ENCODE assay signal across 30 mouse cellular contexts in the genomic region with DNA sequence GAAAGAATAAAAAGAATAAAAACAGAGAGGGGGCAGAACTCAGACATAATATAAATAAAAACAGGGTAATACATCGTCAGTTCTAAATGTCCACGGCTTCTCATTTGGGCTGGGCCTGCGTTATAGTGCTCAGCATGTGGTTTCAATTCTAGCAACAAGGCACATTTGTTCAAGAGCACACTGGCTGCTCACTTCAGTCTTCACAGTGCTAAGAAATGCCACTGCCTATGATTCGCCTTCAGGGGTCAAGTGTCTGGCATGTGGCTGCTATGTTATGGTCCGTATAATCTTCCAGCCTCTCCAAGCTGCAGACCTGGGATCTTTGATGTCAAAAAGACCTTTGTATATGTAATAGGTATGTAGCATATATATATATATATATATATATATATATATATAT.
A peak's percentile ranks its signal among the peaks of the same experiment; 100 is the strongest.
DNase-seq lines count a peak whose midpoint lies in the region; ATAC-seq and TF ChIP-seq lines count a peak whose summit lies in the region.
"Had no signal": no experiment of that assay in that cellular context is flagged by ENCODE, and none has a peak within 500 bp of the region (broad histone marks: within the 10 kb centered on the region; RNA-seq: fewer than 3 reads in every experiment).

No protein-coding gene starts in this region.

- TF ChIP-seq EP300 in liver, postnatal 0 days (IDR thresholded peaks at IDR 0.05; ENCODE audit: low read depth) = no peak

- no peaks in the 10 kb centered on the region for H3K9me3 ChIP-seq in hindbrain, embryonic 10.5 days
- no peaks in the 10 kb centered on the region for H3K9me3 ChIP-seq in hindbrain, embryonic 16.5 days (ENCODE audit: control insufficient read depth, low read length)
- H3K9me3 ChIP-seq in embryonic facial prominence, embryonic 11.5 days (replicated peaks; ENCODE audit: control insufficient read depth, low read length) = no peaks in the 10 kb centered on the region
- no peaks in the 10 kb centered on the region for H3K9me3 ChIP-seq in limb, embryonic 10.5 days (replicated peaks)
- no peaks in the 10 kb centered on the region for H3K9me3 ChIP-seq in liver, postnatal 0 days (ENCODE audit: low read length)
- H3K9me3 ChIP-seq in intestine, embryonic 15.5 days = no peaks in the 10 kb centered on the region
- H3K9me3 ChIP-seq: heart, embryonic 12.5 days; kidney, embryonic 15.5 days; liver, embryonic 15.5 days; midbrain, embryonic 15.5 days; neural tube, embryonic 15.5 days had no signal

- WGBS in hindbrain, embryonic 10.5 days = 64% methylated on average over 5 of the region's 5 CpGs
- 70% methylated on average over 5 of the region's 5 CpGs for WGBS in hindbrain, embryonic 16.5 days
- WGBS in embryonic facial prominence, embryonic 11.5 days = 31% methylated on average over 5 of the region's 5 CpGs
- WGBS in limb, embryonic 10.5 days = 33% methylated on average over 5 of the region's 5 CpGs
- WGBS in liver, postnatal 0 days (ENCODE audit: insufficient replicate concordance) = 83% methylated on average over 5 of the region's 5 CpGs
- WGBS in intestine, embryonic 15.5 days = 76% methylated on average over 5 of the region's 5 CpGs

- no peak for ATAC-seq in hindbrain, embryonic 16.5 days
- no peak for ATAC-seq in embryonic facial prominence, embryonic 11.5 days (replicated peaks; ENCODE audit: insufficient number of reproducible peaks, low FRiP score, low TSS enrichment, low read depth)
- no peak for ATAC-seq in liver, postnatal 0 days
- no peak for ATAC-seq in intestine, embryonic 15.5 days
- ATAC-seq: forebrain, embryonic 14.5 days; inflammation-experienced regulatory T-cells, adult 6 months; midbrain, embryonic 15.5 days had no signal

- no peak overlapping the region for H3K4me3 ChIP-seq in hindbrain, embryonic 10.5 days
- H3K4me3 ChIP-seq in hindbrain, embryonic 16.5 days (ENCODE audit: low read length) = no peak overlapping the region
- H3K4me3 ChIP-seq in embryonic facial prominence, embryonic 11.5 days (ENCODE audit: low read depth, low read length) = no peak overlapping the region
- H3K4me3 ChIP-seq in limb, embryonic 10.5 days = no peak overlapping the region
- H3K4me3 ChIP-seq in liver, postnatal 0 days (ENCODE audit: low read depth, low read length) = no peak overlapping the region
- no peak overlapping the region for H3K4me3 ChIP-seq in intestine, embryonic 15.5 days (replicated peaks)
- H3K4me3 ChIP-seq: heart, adult 2 months; heart, embryonic 12.5 days; kidney, embryonic 15.5 days; layer of hippocampus, adult 2 months; left cerebral cortex, adult 2 months; liver, embryonic 15.5 days; megakaryocyte, embryonic 14.5 days; midbrain, embryonic 15.5 days; neural tube, embryonic 15.5 days had no signal

- H3K27me3 ChIP-seq in hindbrain, embryonic 10.5 days (ENCODE audit: insufficient read depth, poor library complexity, severe bottlenecking) = no peaks in the 10 kb centered on the region
- H3K27me3 ChIP-seq in hindbrain, embryonic 16.5 days (replicated peaks; ENCODE audit: control insufficient read depth, insufficient read depth, low read length) = no peaks in the 10 kb centered on the region
- no peaks in the 10 kb centered on the region for H3K27me3 ChIP-seq in embryonic facial prominence, embryonic 11.5 days (ENCODE audit: control insufficient read depth, insufficient read depth, low read length)
- H3K27me3 ChIP-seq in limb, embryonic 10.5 days (ENCODE audit: low read depth, poor library complexity, severe bottlenecking) = no peaks in the 10 kb centered on the region
- no peaks in the 10 kb centered on the region for H3K27me3 ChIP-seq in liver, postnatal 0 days (ENCODE audit: insufficient read depth, low read length)
- no peaks in the 10 kb centered on the region for H3K27me3 ChIP-seq in intestine, embryonic 15.5 days (replicated peaks)
- H3K27me3 ChIP-seq: heart, embryonic 12.5 days; kidney, embryonic 15.5 days; liver, embryonic 15.5 days; megakaryocyte, embryonic 14.5 days; midbrain, embryonic 15.5 days; neural tube, embryonic 15.5 days had no signal

- H3K4me1 ChIP-seq in hindbrain, embryonic 10.5 days (replicated peaks) = no peaks in the 10 kb centered on the region
- no peaks in the 10 kb centered on the region for H3K4me1 ChIP-seq in hindbrain, embryonic 16.5 days (ENCODE audit: control insufficient read depth, insufficient read depth, low read depth, low read length)
- H3K4me1 ChIP-seq in embryonic facial prominence, embryonic 11.5 days (ENCODE audit: control insufficient read depth, insufficient read depth, low read length) = no peaks in the 10 kb centered on the region; the same call in 1 of the 2 replicates
- peaks cover 21% of the 10 kb centered on the region for H3K4me1 ChIP-seq in limb, embryonic 10.5 days
- no peaks in the 10 kb centered on the region for H3K4me1 ChIP-seq in liver, postnatal 0 days (ENCODE audit: insufficient read depth)
- no peaks in the 10 kb centered on the region for H3K4me1 ChIP-seq in intestine, embryonic 15.5 days (replicated peaks)
- H3K4me1 ChIP-seq: heart, embryonic 12.5 days; kidney, embryonic 15.5 days; liver, embryonic 15.5 days; megakaryocyte, embryonic 14.5 days; midbrain, embryonic 15.5 days; neural tube, embryonic 15.5 days had no signal

- no peak overlapping the region for H3K4me2 ChIP-seq in hindbrain, embryonic 16.5 days (ENCODE audit: low read length)
- no peak overlapping the region for H3K4me2 ChIP-seq in embryonic facial prominence, embryonic 11.5 days (ENCODE audit: low read depth, low read length)
- H3K4me2 ChIP-seq in liver, postnatal 0 days (ENCODE audit: low read depth, low read length) = no peak overlapping the region
- H3K4me2 ChIP-seq in intestine, embryonic 15.5 days (replicated peaks) = no peak overlapping the region
- H3K4me2 ChIP-seq: heart, embryonic 12.5 days; hindbrain, embryonic 14.5 days; kidney, embryonic 15.5 days; liver, embryonic 15.5 days; midbrain, embryonic 15.5 days; neural tube, embryonic 15.5 days had no signal

- TF ChIP-seq CTCF in liver, postnatal 0 days (IDR thresholded peaks at IDR 0.05; ENCODE audit: low read depth) = no peak

- DNase-seq in hindbrain, embryonic 10.5 days (ENCODE audit: low spot score) = peak; percentile 6
- DNase-seq in embryonic facial prominence, embryonic 11.5 days (ENCODE audit: low spot score) = peak; percentile 82
- peak; percentile 35 for DNase-seq in limb, embryonic 10.5 days (ENCODE audit: low spot score)
- DNase-seq in liver, postnatal 0 days = no peak
- DNase-seq in kidney, postnatal 36 days = no peak
- DNase-seq: adrenal gland, postnatal 14 days; cerebellum, adult 11-12 months; cerebellum, adult 9-11 months; gastrocnemius, postnatal 25 days; heart, adult 2 months; heart, postnatal 4 days; kidney, adult 18-20 months; kidney, postnatal 25 days; lung, postnatal 36 days; right cerebral cortex, adult 18-20 months; thymus, postnatal 4 days had no signal

- no peak overlapping the region for H3K9ac ChIP-seq in hindbrain, embryonic 16.5 days (ENCODE audit: low read depth, low read length)
- no peak overlapping the region for H3K9ac ChIP-seq in embryonic facial prominence, embryonic 11.5 days (replicated peaks; ENCODE audit: low read length)
- no peak overlapping the region for H3K9ac ChIP-seq in liver, postnatal 0 days (replicated peaks)
- no peak overlapping the region for H3K9ac ChIP-seq in intestine, embryonic 15.5 days
- H3K9ac ChIP-seq: heart, embryonic 12.5 days; hindbrain, embryonic 14.5 days; kidney, embryonic 15.5 days; liver, embryonic 15.5 days; midbrain, embryonic 15.5 days; neural tube, embryonic 15.5 days had no signal

- H3K27ac ChIP-seq in hindbrain, embryonic 10.5 days = no peak overlapping the region
- no peak overlapping the region for H3K27ac ChIP-seq in hindbrain, embryonic 16.5 days (ENCODE audit: low read depth, low read length)
- H3K27ac ChIP-seq in embryonic facial prominence, embryonic 11.5 days (replicated peaks; ENCODE audit: low read depth, low read length) = no peak overlapping the region
- H3K27ac ChIP-seq in limb, embryonic 10.5 days = no peak overlapping the region
- no peak overlapping the region for H3K27ac ChIP-seq in liver, postnatal 0 days (ENCODE audit: low read depth)
- H3K27ac ChIP-seq in intestine, embryonic 15.5 days = no peak overlapping the region
- H3K27ac ChIP-seq: heart, adult 2 months; hindbrain, embryonic 14.5 days; kidney, embryonic 15.5 days; layer of hippocampus, adult 2 months; left cerebral cortex, adult 2 months; liver, embryonic 15.5 days; midbrain, embryonic 15.5 days; neural tube, embryonic 15.5 days; stomach, postnatal 0 days had no signal

- H3K36me3 ChIP-seq in hindbrain, embryonic 10.5 days = no peaks in the 10 kb centered on the region
- no peaks in the 10 kb centered on the region for H3K36me3 ChIP-seq in hindbrain, embryonic 16.5 days (ENCODE audit: control insufficient read depth, insufficient read depth, low read length)
- H3K36me3 ChIP-seq in embryonic facial prominence, embryonic 11.5 days (replicated peaks; ENCODE audit: control insufficient read depth, insufficient read depth, low read depth, low read length) = no peaks in the 10 kb centered on the region
- H3K36me3 ChIP-seq in limb, embryonic 10.5 days = no peaks in the 10 kb centered on the region
- no peaks in the 10 kb centered on the region for H3K36me3 ChIP-seq in liver, postnatal 0 days (replicated peaks; ENCODE audit: insufficient read depth, low read length)
- H3K36me3 ChIP-seq in intestine, embryonic 15.5 days = no peaks in the 10 kb centered on the region
- H3K36me3 ChIP-seq: heart, embryonic 12.5 days; kidney, embryonic 15.5 days; liver, embryonic 15.5 days; midbrain, embryonic 15.5 days; neural tube, embryonic 15.5 days had no signal

Comparison
In these comparisons a context has a peak if more than half of its experiments do, and no peak if none do; other contexts are left out.
1. DNase-seq: peak in hindbrain, embryonic 10.5 days (single experiment), embryonic facial prominence, embryonic 11.5 days (single experiment) and limb, embryonic 10.5 days (single experiment); none in liver, postnatal 0 days (single experiment) and kidney, postnatal 36 days (0 of 2).